In the genomic region with DNA sequence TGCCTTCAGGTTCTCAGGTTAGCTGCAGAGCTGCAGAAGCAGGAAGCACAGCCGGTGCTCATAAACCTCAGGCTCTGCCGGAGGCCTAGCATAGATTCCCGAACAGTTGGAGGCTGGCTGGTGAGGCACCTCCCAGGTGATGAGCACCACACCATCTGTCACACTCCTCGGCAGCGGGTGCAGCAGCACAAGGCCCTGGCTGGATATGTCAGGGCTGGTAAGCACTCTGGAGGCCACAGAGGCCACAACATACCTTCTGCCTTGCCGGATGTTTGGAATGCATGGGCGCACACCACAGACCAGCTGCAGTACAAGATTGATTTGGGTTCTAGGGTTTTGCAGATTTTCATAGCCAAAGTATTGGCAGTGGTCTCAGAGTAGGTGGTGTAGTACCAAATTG, we compare ENCODE assay signal across 17 mouse cellular contexts.
DNase-seq lines count a peak whose midpoint lies in the region; ATAC-seq and TF ChIP-seq lines count a peak whose summit lies in the region.
"Had no signal": no experiment of that assay in that cellular context is flagged by ENCODE, and none has a peak within 500 bp of the region (broad histone marks: within the 10 kb centered on the region; RNA-seq: fewer than 3 reads in every experiment).

No protein-coding gene starts in this region.

- TF ChIP-seq EP300 in stomach, postnatal 0 days (optimal IDR thresholded peaks at IDR 0.05): no peak

- TF ChIP-seq CTCF in stomach, postnatal 0 days (IDR thresholded peaks at IDR 0.05; ENCODE audit: low read depth): no peak

- no peaks in the 10 kb centered on the region for H3K9me3 ChIP-seq in stomach, postnatal 0 days (ENCODE audit: control insufficient read depth, low read length)
- H3K9me3 ChIP-seq: embryonic facial prominence, embryonic 15.5 days; liver, embryonic 12.5 days; neural tube, embryonic 12.5 days had no signal

- no peak overlapping the region for H3K27ac ChIP-seq in stomach, postnatal 0 days (replicated peaks)
- H3K27ac ChIP-seq: embryonic facial prominence, embryonic 15.5 days; kidney, postnatal 0 days; liver, embryonic 12.5 days; neural tube, embryonic 12.5 days had no signal

- H3K4me3 ChIP-seq in stomach, postnatal 0 days (ENCODE audit: low read depth, low read length): no peak overlapping the region
- H3K4me3 ChIP-seq: embryonic facial prominence, embryonic 15.5 days; liver, embryonic 12.5 days; neural tube, embryonic 12.5 days had no signal

- no peak overlapping the region for H3K4me2 ChIP-seq in stomach, postnatal 0 days (replicated peaks; ENCODE audit: low read depth)
- H3K4me2 ChIP-seq: embryonic facial prominence, embryonic 15.5 days; liver, embryonic 12.5 days; midbrain, embryonic 11.5 days; neural tube, embryonic 12.5 days had no signal

- H3K9ac ChIP-seq in stomach, postnatal 0 days (ENCODE audit: low read length): no peak overlapping the region
- H3K9ac ChIP-seq: embryonic facial prominence, embryonic 15.5 days; liver, embryonic 12.5 days; neural tube, embryonic 12.5 days had no signal

- no peaks in the 10 kb centered on the region for H3K36me3 ChIP-seq in stomach, postnatal 0 days (ENCODE audit: control insufficient read depth, insufficient read depth, low read length)
- H3K36me3 ChIP-seq: embryonic facial prominence, embryonic 15.5 days; liver, embryonic 12.5 days; neural tube, embryonic 12.5 days had no signal

- WGBS in stomach, postnatal 0 days: 73% methylated on average over 7 of the region's 7 CpGs

- no peaks in the 10 kb centered on the region for H3K4me1 ChIP-seq in stomach, postnatal 0 days (replicated peaks; ENCODE audit: control insufficient read depth, insufficient read depth)
- H3K4me1 ChIP-seq: neural tube, embryonic 12.5 days had no signal

- no peaks in the 10 kb centered on the region for H3K27me3 ChIP-seq in stomach, postnatal 0 days (ENCODE audit: control insufficient read depth, insufficient read depth, low read length)
- H3K27me3 ChIP-seq: embryonic facial prominence, embryonic 15.5 days; liver, embryonic 12.5 days; neural tube, embryonic 12.5 days; Patski had no signal

- DNase-seq in right cerebral cortex, adult 18-20 months: peak; percentile 17
- DNase-seq in right cerebral cortex, adult 2 months (ENCODE audit: low spot score in 2 of 2): no peak
- DNase-seq in cerebellum, adult 11 months: peak; percentile 42
- DNase-seq in cerebellum, adult 9-11 months: peak; percentile 60
- peak; percentile 15 for DNase-seq in thymus, postnatal 25 days
- no peak for DNase-seq in stomach, postnatal 0 days (ENCODE audit: low spot score)
- no peak for DNase-seq in neural tube, embryonic 10.5 days (ENCODE audit: extremely low spot score, low spot score)
- DNase-seq: gastrocnemius, postnatal 10 days; heart, postnatal 36 days; lung, postnatal 10 days had no signal

- no peak for ATAC-seq in stomach, postnatal 0 days (ENCODE audit: low FRiP score, low TSS enrichment)
- ATAC-seq: forebrain, embryonic 14.5 days; liver, embryonic 12.5 days; Patski had no signal

Comparison
In these comparisons a context has a peak if more than half of its experiments do, and no peak if none do; other contexts are left out.
1. DNase-seq: peak in right cerebral cortex, adult 18-20 months (single experiment), cerebellum, adult 11 months (single experiment), cerebellum, adult 9-11 months (single experiment) and thymus, postnatal 25 days (single experiment); none in right cerebral cortex, adult 2 months (0 of 2), stomach, postnatal 0 days (single experiment) and neural tube, embryonic 10.5 days (single experiment).